Mouse (Mus musculus): ENCODE results near the gene Fars2.
"Not testable (repeated sequence)": the region's sequence is repeated elsewhere in the genome, so short reads cannot be mapped to it uniquely, and the experiment has no call there.

Fars2 gene

DNA sequence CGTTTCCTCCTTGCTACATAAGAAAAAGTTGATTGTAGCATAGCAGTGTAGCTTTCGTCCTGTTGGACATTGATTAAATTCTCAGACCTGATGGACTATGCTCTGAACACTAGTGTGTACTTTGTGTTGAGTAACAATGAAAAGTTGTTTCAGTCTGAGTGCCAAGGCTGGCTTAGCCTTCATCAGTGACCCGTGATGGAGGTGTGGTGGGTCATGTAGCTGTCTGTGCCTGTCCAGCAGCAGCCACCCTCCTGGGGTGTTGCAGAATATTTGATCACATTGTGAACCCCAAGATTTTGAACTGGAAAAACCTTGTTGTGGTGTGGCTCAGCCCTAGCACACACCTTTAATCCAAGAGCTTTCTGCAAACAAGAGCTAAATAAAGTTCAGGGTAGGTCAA lies 343.3 kb downstream of the Fars2 start:
- no peak for DNase-seq (ENCODE audit: low spot score in 2 of 2)

DNA sequence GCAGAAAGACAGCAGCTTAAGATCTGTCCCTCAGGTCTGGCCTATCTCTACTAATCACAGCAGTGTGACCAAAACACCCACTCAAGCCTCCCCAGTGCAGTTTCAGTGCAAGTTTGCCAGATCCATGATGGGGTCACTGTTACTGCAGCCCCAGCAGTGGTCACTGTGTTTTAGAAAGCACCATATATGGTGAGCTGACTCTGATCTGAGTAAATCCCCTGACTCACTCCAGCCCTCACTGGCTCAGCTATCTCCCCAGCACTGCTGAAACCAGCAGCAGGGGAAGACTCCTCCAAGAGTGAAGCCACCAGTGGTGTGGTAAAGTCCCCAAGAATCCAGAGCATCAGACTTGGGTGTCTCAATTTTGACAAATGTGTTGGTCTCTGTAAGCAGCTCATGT lies 346.5 kb downstream of the Fars2 start:
- DNase-seq (ENCODE audit: low spot score in 2 of 2), result no peak

DNA sequence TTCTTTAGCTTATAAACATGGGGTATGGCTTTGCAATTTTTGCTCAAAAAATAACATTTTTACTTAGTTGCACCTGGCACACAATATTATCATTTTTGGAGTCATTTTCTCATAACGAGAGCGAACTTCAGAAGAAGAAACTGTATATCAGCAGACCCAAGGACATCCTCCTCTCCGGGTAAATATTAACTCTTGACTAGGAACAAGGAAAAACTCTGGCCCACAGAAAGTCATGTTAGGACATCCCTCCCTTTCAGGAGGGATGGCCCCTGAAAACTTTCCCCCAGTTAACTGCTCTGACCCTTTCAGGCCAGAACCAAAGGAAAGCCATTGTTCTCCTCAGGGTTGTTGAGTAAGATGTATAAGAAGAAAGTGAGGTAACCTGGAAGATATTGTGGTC lies 348.9 kb downstream of the Fars2 start:
- DNase-seq (ENCODE audit: low spot score in 2 of 2), result not testable (repeated sequence)

DNA sequence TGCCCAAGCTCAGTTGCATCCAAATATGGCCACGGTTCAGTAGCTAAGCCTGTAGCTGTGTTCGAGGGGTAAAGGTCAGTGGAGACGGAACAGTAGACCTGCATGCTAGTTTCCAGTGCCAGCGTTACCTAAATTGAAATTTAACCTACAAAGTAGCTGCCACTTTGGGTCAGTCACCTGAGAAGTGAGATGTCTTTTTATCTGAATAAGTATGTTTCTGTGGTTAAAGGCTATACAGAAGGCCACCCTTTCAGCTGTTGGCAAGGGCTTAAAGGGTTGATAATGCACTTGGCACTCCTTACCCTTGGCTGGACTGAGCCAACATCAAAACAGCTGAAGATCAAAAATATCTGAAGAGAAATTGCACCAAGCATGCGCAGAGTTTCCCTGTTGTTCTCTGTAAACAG lies 349.3 kb downstream of the Fars2 start:
- DNase-seq (ENCODE audit: low spot score in 2 of 2), result no peak

DNA sequence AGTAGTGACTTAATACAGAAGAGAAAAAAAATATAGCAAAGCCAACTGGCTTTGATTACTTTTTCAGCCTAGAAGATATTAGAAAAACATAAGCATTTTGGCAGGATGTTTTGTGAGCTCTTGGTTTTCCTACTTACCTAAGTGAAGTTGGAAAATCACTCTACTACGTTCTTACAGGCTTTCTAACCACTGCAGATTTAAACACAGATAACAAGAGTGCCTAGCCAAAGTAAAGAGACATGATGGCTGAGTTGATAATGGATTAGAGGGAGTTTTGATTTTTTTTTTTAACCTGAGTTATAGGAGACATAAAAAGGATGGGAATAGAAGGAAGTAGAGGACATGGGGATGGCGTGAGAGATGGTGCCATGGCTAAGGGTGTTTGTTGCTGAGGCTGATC lies 350.6 kb downstream of the Fars2 start:
- DNase-seq (ENCODE audit: low spot score in 2 of 2), result no peak

DNA sequence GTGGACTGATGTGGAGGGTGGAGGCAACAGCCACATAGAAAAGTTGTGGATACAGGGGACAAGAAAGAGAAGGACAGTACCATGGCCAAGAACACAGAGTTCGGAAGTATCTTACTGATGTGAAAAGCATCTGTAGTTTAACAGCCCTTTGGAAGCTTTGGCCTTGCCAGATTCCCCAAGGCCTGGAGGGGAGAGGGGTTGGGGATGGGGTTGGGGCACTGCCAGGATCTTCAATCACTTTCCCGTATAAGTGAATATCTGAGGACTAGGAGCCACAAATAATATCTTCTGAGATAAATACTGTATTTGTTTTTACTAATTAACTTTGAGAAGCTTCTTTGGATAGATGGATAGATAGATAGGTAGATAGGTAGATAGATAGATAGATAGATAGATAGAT lies 351.8 kb downstream of the Fars2 start:
- DNase-seq (ENCODE audit: low spot score in 2 of 2), result no peak

DNA sequence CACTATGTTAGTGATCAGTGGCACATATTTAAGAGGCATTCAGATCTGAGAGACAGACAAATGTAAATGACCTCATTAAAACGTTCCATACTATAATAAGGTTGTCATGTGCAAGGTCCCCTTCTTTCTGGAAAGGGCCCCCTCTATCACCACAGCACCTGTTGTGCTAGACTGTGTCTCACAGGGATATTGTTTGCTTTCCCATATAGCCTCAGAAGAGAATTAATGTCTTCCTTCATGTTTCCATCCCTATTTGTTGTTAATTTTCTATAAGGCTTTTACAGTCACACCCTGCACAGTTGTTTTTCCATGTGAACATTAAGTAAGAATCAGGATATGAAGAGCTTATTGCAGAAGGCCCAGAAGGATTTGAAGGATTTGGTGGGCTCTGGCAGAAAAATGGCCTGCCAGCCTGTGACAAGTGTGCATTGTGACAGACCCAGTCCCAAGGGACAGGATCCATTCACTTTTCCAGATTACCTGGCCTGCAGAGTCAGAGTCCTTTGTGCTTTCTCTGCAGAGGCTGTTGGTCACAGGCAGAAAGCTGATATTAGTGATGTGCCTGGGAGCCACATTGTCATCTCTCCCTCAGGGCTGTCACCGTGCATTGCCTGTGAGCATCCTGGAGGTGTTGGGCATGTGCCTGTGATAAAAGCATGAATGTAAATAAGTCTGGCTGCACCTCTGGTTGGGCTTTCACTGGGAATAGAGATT lies 352.4 kb downstream of the Fars2 start:
- DNase-seq (ENCODE audit: low spot score in 2 of 2), result no peak

DNA sequence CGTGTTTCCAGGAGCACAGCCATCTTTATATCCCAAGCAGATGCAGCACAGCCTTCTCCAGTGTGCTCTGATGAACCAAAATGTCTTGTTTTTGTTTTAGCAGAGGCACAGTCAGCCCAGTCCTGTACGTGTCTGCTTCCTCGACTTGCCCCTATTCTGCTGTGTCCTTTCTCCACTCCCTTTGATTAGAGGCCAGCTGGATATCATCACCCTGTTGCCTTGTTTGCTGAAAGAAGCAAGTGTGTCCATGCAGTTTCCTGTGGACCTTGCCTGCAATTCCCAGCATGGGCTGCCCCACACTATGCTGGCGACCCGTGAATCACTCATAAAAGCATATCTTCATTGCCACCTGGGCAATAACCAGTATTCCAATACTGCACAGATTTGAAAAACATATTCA lies 360.4 kb downstream of the Fars2 start:
- DNase-seq (ENCODE audit: low spot score in 2 of 2), result no peak

DNA sequence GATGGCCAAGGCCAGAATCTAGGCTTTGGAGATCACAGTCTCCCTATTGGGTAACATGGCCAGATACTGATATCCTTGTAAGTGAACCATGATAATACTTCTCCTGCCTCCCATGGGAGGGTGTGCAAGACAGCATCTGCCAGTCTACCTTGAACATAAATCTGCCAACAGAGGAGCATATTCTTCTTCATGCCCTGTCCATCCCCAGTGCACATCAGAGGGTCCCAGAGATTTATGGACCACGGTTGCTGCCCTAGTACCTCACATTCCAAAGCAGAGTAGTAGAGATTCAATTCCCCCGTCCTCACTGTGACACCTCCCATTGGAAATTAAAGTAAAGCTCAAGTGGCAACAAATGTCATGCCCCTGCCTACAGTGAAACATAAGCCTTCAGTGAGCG lies 361.0 kb downstream of the Fars2 start:
- no peak for DNase-seq (ENCODE audit: low spot score in 2 of 2)

DNA sequence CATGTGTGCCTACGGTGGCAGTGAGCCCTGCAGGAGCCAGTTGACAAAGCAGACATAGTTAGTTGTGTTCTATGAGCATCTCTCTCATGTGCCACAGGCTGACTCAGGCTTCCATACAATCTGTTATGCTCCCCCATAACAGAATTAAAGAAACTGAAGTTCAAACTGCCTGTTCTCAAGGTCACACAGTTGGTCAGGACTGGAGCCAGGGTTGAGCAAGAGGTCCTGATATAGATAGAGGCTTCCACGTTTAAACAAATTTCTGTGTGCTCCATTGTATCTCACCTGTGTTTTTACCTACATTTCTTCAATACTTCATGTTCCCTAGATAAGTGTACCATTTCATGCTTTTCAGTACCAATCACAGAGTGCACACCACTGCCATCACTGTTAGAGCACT lies 362.9 kb downstream of the Fars2 start:
- DNase-seq (ENCODE audit: low spot score in 2 of 2), result no peak

DNA sequence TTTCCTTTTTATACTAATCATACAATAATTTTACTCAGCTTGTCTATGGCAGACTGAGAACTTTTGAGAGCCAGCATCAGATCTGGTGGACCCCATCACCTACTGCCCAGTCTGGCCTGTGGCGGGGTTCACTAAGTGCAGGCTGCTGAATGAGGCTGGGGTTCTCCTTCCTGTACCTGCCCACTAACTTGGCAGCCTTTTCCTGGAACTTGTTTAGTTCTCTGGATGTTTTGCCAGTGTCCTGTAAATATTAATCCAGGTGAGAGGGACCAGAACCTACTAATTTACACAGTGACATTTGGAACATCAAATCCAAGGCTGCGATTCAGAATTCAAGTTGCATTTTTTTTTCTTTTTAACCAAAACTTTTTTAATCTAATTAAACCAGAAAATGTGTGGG lies 367.2 kb downstream of the Fars2 start:
- no peak for DNase-seq (ENCODE audit: low spot score in 2 of 2)

DNA sequence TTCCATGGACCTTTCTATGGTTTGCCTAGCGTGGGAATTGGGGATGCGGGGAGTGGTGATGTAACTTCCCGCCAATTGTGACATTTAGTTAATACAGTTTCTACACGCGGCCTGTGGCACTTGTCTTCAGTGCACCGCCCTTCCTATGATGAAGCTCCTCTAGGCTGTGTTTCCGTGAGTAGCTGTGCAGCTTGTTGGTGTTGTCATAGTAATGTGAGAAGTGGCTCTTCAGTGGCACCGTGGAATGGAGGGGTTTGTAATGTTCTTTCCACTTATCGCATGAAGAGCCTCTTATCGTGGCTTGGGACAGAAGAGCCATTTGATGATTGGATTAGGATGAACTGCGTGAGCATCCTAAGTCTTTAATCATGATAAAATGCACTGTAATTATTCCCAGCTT lies 369.5 kb downstream of the Fars2 start:
- DNase-seq (ENCODE audit: low spot score in 2 of 2), result no peak

DNA sequence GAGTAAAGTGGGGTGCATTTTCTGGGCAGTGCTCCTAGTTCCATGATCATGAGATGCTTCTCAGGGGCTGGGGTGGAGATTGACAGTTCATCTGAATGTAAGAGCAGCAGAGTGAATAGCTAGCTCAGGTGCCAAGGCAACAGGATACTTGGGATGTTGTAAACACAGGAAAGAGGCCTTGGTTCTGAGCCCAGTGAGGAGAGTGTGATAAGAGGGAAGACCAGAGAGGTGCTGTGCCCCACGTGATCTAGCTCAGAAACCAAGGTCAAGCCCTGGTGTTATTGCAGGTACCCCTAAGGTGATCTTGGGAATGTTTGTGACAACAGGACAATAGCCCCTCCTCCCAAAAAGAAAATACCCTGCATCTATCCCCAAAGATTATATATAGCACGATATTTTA lies 372.2 kb downstream of the Fars2 start:
- no peak for DNase-seq (ENCODE audit: low spot score in 2 of 2)

DNA sequence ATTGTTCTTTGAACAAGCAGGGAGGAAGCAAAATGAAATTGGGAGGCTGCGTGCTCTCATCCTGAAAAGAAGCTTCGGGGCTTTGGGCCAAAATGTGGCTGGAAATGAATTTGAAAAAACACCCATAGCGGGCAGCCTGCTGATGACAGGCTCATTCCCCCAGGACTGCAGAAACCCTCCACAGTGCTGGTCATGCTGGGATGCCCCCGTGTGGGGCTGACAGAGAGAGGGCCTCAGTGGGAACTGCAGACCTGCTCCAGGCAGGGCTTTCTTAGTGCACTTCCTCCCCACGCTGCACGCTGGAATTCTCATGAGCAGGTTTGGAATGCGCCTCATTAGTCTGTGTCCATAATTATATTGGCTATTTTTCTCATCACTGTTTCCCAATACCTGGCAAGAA lies 373.4 kb downstream of the Fars2 start:
- peak in 1 of 2 experiments; percentile 38 for DNase-seq (ENCODE audit: low spot score in 2 of 2)

DNA sequence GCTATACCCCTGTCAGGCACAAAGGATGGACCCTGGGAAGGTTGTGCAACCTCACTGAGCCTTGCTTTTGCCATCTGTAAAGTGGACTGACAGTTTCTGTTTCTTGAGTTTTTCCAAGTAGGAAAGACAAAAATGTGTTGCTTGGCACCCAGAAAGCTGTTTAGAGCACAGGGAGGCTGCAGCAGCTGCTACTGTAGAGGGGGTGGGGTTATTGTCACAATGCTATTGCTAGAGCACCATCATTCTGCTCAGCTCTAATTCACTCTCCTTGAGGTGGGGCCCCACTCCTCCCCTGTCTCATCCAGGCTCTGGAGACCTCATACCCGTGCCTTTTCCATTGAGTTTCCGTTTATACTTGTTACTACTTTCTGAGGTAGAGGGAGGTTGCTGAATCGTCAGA lies 375.2 kb downstream of the Fars2 start:
- DNase-seq (ENCODE audit: low spot score in 2 of 2), result peak; percentile 40 to 51

DNA sequence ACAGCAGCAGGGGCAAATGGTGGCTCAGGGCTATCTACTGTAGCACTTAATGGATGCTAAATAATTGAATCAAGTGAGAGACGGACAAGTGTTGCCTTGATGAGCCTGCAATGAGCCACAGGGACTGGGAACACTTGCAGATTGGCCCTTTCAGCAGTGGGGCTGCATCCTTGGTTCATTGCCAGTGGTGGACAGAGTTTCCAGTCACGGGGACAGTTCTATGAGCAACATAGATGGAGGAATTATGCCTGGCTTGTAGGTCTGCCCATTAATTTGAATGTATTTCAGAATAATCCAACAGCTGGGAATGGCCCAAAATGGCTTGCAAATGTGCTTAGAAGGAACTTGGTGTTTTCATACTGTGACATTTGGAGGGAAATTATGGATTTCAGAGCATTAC lies 376.1 kb downstream of the Fars2 start:
- DNase-seq (ENCODE audit: low spot score in 2 of 2), result peak; percentile 61 to 64

DNA sequence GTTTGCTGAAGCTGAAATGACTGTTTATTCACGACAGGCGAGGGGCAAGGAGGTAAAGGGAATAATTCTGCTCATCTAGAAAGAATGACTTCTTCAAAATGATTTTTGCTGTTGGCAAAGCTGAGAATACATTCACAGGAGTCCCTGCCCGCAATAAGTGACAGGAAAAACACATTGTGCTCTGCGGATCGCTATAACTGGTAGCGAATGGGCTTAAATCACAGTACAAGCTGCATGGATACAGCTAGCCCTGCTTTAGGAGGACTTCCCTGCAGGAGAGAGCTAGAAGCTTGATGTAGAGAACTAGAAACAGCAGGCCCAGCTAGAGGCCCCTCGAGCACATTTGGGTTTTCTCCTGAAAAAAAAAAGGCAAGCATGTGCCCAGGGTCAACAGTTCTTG lies 376.6 kb downstream of the Fars2 start:
- peak; percentile 28 to 55 for DNase-seq (ENCODE audit: low spot score in 2 of 2)

DNA sequence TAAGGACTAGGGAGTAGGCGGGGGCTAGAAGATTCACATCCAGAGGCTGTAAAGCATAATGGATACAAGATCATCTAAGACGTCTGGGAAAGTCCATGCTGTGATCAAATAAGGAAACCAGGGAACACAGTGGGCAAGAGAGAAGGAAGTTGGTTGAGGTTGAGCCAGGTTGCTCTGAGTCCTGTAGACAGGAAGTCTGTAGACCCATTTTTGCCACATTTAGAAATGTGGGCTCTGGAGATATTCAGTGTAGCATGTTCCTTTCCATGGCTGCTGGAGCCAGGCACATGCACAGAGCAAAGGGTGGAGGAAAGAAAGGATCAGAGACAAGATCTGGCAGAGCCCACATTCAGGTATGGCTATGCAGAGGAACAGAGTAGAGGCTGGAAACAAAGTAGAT lies 378.8 kb downstream of the Fars2 start:
- DNase-seq (ENCODE audit: low spot score in 2 of 2), result no peak

DNA sequence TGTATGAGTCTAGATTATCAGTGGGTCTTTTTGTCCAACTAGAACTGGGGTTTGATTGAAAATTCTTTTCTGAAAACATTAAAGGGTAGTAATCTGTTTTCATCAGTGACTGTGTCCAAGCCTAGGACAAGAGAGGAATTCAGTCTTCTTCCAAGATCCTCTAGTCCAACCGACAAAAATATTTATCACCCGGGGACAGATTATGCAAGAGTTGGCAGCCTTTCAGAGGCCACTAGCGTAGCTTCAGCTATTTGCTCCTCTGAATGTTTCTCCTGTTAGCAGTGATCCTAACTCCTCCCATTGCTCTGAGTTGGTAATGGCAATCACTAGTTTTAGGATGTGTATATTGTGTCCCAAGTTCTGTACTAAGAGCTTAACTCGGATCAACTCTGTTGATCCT lies 380.1 kb downstream of the Fars2 start:
- DNase-seq (ENCODE audit: low spot score in 2 of 2), result no peak

DNA sequence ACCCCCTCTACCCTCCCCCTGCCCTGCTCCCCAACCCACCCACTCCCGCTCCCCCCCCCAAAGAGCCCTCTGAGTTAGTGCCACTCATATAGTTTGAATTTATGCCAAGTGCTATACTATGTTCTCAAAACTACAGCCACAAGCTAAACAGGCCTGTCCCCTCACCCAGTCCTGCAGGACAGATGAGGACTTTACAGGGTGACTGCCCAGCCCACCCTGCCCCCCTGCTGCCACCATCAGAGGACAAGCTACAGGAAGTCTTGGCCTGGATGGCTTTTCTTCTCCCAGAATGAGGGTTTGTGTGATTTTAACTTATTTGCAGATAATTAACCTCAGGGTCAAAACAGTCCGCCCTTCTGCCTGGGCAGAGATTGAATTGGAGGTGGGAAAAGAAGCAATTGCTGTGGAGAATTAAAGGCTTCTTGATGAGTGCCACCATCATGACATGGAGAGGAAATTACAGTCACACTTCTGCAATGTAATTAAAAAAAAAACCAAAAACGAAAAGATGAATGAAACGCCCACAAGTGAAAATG lies 383.2 kb downstream of the Fars2 start:
- no peak for DNase-seq (ENCODE audit: low spot score in 2 of 2)

DNA sequence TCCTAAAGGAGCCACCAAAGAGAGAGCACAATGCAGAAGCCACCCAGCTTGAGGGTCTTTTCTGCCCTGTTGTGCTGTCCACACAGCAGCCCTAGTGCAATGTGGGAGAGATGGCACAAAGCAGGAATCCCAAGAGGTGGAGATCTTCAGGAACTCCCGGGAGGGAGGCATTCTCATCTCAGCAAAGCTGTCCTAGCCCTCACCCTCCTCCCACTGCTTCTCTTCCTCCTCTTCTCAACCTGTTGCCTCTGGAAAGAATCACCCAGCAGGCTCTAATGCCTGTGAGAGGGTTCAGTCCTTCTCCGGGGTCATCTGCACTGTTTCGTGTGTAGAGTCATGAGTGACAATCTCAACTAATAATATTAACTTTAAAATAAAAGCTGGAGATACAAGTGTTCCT lies 386.3 kb downstream of the Fars2 start:
- no peak for DNase-seq (ENCODE audit: low spot score in 2 of 2)

DNA sequence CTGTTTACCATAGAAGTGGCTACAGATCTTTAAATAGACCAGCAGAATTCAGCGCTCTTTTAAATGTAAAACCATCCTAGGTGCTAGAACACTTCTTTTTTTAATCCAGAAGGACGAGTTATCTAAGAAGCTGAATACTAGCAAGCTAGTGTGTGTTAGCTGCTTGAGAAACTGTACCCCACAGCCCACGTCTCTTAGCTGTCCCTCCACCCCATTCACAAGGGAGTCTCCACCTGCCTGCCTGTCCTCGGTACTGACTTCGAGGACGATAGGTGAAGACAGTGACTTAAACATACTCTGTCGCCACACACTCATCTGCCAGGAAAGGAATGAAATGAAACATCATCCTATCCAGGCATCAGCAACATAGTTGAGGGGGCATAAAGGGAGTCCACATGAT lies 386.8 kb downstream of the Fars2 start:
- no peak for DNase-seq (ENCODE audit: low spot score in 2 of 2)

DNA sequence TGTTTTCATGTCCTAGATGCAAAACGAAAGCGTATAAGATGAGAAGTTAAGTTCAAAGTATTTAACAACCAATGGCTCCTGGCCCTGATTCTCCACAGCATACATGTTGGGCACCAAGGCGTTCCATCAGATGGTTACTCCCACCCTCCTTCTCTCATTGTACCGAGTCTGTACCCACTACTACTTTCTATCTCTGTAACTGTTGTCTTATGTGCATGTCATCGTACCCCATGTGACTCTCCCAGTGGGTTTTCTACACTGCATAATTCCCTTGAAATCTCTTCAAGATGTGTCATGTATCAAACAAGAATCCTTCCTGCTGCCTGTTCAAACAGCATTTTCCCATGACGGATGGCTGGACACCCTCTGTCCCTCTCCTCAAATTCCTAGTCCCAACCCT lies 388.5 kb downstream of the Fars2 start:
- no peak for DNase-seq (ENCODE audit: low spot score in 2 of 2)

DNA sequence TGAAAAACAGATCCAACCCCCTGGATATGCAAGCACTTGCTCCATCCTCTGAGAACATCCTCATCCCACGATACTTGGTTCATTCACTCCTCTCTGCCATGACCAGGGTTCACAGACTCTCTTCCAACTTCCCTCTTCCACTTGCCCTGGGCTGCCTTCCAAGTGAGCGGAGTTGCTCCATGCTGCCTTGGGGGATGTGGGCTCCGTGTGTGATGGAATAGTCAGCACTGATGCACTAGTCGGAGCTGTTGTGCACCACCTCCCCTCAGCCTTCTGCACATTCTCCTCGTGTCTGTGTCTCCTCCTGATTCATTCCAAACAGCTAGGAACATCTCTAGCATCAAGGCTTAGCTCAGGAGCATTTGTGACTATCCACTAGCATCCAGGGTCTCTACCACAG lies 389.1 kb downstream of the Fars2 start:
- DNase-seq (ENCODE audit: low spot score in 2 of 2), result peak; percentile 61 to 64

All from right cerebral cortex, postnatal 10 days (tissue).